Mouse (Mus musculus) spleen, adult 2 months (tissue): ENCODE measurements around the gene Cep135.

Experiments used
- CTCF ChIP-seq: fragments of 200-500 bp; IDR thresholded peaks from 2 replicates; pipeline ENCODE4 v1.5.1; 2011; ENCODE audit warnings: mild to moderate bottlenecking, inconsistent platforms; ENCODE audit not compliant: insufficient read depth, insufficient read length, insufficient replicate concordance; ENCODE audit errors: extremely low read depth
- POLR2A ChIP-seq: fragments of 200-500 bp; IDR thresholded peaks from 2 replicates; pipeline ENCODE4 v1.6.1; 2011; ENCODE audit warnings: low read depth, low read length, inconsistent platforms

- TF ChIP-seq POLR2A: no peak
- no peak for TF ChIP-seq CTCF
Observed at GRCm38 (mm10) chr5:76675369-76675768, 86.9 kb downstream of the Cep135 start.
